Mouse (Mus musculus) embryonic facial prominence, embryonic 13.5 days (tissue): ENCODE data around the gene Gm49322. TPM values are rescaled to one million over a fixed set of nuclear protein-coding genes. Genes with fewer than 3 reads are reported as not detected.

Source experiments
- ATAC-seq: fragments of 200-750 bp; cut with Nextera tagmentation; 2 replicates; pipeline ENCODE4 v1.8.0; 2017; ENCODE audit warnings: low read depth; ENCODE audit not compliant: insufficient number of reproducible peaks, insufficient read depth, low FRiP score, low TSS enrichment
- H3K27ac ChIP-seq: fragments of 300-500 bp; sonication (generic); 2 replicates; pipeline ENCODE4 v1.5.1; 2015; ENCODE audit warnings: moderate library complexity, mild to moderate bottlenecking, inconsistent platforms
- H3K27me3 ChIP-seq: fragments of 300-500 bp; sonication (generic); 2 replicates; pipeline ENCODE4 v1.6.1; 2015; ENCODE audit warnings: mild to moderate bottlenecking, inconsistent platforms
- H3K36me3 ChIP-seq: fragments of 300-500 bp; sonication (generic); 2 replicates; pipeline ENCODE4 v1.6.1; 2015; ENCODE audit warnings: mild to moderate bottlenecking, inconsistent platforms
- H3K4me1 ChIP-seq: fragments of 300-500 bp; sonication (generic); 2 replicates; pipeline ENCODE4 v1.6.1; 2015; ENCODE audit warnings: inconsistent platforms
- H3K4me2 ChIP-seq: fragments of 300-500 bp; sonication (generic); 2 replicates; pipeline ENCODE4 v1.6.1; 2015; ENCODE audit warnings: moderate library complexity, mild to moderate bottlenecking, inconsistent platforms
- H3K4me3 ChIP-seq: fragments of 300-500 bp; sonication (generic); 2 replicates; pipeline ENCODE4 v1.5.1; 2015; ENCODE audit warnings: mild to moderate bottlenecking, inconsistent platforms
- H3K9ac ChIP-seq: fragments of 300-500 bp; sonication (generic); 2 replicates; pipeline ENCODE4 v1.6.1; 2015; ENCODE audit warnings: mild to moderate bottlenecking, inconsistent platforms
- H3K9me3 ChIP-seq: fragments of 300-500 bp; sonication (generic); 2 replicates; pipeline ENCODE4 v1.6.1; 2016; ENCODE audit warnings: inconsistent platforms
- WGBS: fragments of 180-500 bp; shearing (Covaris S2); methylation state at CpG from one replicate; pipeline ENCODE4 v1.1.7; 2015; ENCODE audit warnings: mixed read lengths; 5-methylcytosine and 5-hydroxymethylcytosine counted together
- polyA plus RNA-seq: library from polyadenylated mRNA; unstranded; fragments of >200 nt; fragmentation: Nextera tagmentation; extraction: Ambion mirVana; gene quantifications from 2 replicates; pipeline ENCODE4 v1.2.1, GENCODE M21; 2015

The Gm49322 gene
- polyA plus RNA-seq, 1 experiment from 2014 or later: 4.3 TPM

DNA sequence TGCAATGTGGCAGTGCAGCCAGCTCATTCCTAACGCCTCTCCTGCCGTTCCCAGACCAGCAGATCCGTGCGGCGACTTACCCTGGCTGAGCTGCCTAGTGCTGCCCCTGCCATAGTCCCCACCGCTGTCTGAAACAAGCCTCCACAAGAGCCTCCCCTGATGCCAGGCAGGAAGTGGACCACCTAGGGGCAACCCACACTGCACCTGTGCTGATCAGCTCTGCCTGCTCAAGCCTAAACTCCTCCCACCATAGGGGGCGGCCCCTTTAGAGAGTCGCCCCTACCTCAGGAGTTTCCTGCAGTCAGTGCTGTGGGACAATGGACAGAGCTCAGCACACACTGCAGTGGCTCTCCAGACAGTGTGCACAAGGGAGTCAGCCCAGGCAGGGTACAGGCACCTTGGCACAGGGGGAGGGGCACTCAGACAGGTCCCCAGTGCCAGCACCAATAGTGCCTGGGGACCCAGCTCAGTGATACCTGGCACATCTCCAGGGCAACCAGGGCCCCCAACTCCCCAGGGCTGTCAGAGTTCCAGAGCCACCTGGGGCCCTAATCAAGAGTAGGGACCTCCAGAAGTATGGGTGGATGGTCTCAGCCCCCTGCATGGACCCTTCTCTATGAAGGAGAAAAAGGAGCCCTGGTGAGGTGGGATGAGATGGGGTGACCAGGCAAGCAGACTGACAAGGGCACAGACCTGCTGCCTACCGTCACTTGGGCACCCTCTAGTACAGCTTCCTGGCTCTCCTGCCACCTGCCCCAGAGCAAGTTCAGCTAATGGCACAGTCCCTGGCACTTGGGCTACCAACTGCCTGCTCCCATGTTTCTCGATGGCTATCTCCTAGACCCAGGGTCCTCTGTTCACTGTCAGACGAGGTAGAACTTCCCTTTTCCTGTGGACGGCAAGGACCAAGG, 20.9 kb upstream of the Gm49322 start:
- ATAC-seq: peak; percentile 8; the same call in 1 of the 2 replicates
- Histone ChIP-seq H3K9me3 (no peaks in the 10 kb centered on the region), H3K4me3 (0 out of 2 replicates have a peak overlapping the region, but pooled peaks have one; percentile 12), H3K4me1 (peaks cover 34% of the 10 kb centered on the region), H3K9ac (peak overlapping the region; percentile 44; the same call in 1 of the 2 replicates), H3K27me3 (no peaks in the 10 kb centered on the region), H3K4me2 (0 out of 2 replicates have a peak overlapping the region, but pooled peaks have one; percentile 11), H3K36me3 (peaks cover 42% of the 10 kb centered on the region), H3K27ac (peak overlapping the region; percentile 22)
- 73% methylated on average over 12 of the region's 12 CpGs for WGBS

DNA sequence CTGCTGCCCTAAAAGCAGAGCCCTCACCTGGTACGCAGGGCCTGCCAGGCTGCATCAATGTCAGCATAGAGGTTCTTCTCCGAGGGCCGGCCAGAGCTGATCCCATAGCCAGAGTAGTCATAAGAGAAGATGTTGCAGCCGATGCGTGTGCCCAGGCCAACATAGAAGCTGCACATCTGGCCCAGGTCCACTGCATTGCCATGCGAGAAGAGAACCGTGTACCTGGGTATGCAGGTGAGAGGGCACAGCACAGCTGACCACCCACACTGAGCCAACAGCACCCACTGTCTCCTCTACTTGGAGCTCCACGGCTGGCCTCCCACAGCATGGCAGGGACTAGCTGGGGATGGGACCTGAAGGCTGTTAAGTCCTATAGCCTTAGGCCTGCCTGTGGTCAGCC, 20.2 kb upstream of the Gm49322 start:
- Histone ChIP-seq H3K9ac (0 out of 2 replicates have a peak overlapping the region, but pooled peaks have one; percentile 44), H3K9me3 (no peaks in the 10 kb centered on the region), H3K27ac (peak overlapping the region; percentile 22; the same call in 1 of the 2 replicates), H3K27me3 (no peaks in the 10 kb centered on the region), H3K4me3 (peak overlapping the region; percentile 12; the same call in 1 of the 2 replicates), H3K4me2 (peak overlapping the region; percentile 11; the same call in 1 of the 2 replicates), H3K4me1 (peaks cover 34% of the 10 kb centered on the region), H3K36me3 (peaks cover 42% of the 10 kb centered on the region)
- 89% methylated on average over 8 of the region's 8 CpGs for WGBS
- no peak for ATAC-seq

DNA sequence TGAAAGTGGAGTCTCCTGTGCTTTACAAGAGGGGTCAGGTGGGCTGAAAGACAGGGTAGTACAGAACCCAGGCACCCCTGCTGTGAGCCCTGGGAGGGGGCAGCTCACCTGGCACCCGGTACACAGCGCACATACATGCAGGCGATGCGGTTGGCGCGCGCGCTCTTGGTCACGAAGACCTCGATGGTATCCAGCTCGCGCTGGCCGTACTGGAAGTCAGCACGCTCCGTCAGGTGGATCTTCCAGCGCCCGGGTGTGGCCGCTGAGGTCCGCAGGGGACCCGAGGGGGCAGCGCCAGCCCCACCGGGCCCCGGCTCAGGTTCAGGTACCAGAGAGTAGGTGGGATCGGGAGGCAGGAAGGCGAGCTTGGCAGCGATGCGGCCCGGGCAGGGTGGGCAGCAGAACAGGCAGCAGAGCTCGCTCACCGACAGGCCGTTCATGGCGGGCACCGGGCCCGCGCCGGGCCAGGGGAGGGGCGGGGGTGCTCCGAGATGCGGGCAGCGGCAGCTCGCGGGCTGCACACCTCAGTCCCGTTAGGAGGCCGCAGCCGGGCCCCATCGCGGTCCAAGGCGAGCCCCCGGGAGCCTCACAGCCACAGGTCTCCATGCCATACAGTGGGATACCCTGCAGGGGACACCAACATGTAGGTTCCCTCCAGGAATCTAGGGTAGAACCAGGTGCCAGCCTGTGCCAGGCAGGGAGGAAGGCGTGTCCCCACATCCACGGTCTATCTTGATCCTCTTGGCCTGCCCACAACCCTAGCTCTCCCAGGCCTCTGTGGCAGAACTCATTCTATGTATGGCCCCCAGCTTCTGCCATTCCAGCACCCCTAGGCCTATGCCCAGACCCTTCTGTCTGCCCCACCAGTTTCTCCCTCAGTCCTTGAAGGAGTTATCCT, 19.2 kb upstream of the Gm49322 start:
- Histone ChIP-seq H3K27me3 (no peaks in the 10 kb centered on the region), H3K9ac (peak overlapping the region; percentile 46; the same call in 1 of the 2 replicates), H3K4me1 (peaks cover 34% of the 10 kb centered on the region), H3K36me3 (peaks cover 42% of the 10 kb centered on the region), H3K4me2 (peak overlapping the region; percentile 11; the same call in 1 of the 2 replicates), H3K9me3 (no peaks in the 10 kb centered on the region), H3K4me3 (no peak overlapping the region), H3K27ac (peak overlapping the region; percentile 64)
- WGBS: 94% methylated on average over 51 of the region's 51 CpGs
- no peak for ATAC-seq

DNA sequence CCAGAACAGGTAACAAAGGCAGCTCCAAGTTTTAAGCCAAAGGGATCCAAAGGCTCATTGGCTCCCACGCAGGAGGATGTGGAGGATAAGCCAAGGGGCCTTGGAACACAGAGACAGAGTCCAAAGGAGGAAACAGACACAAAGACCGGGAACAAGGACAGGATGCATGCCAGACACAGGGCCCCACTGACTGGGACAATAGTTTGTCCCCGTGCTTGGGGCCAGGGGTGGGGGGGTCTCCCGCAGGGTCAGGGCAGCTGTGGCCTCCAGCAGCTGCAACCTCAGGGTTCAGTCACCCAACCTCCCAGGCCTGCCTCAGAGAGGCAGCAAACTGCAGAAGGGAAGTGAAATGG, 18.5 kb upstream of the Gm49322 start:
- Histone ChIP-seq H3K36me3 (peaks cover 42% of the 10 kb centered on the region), H3K4me1 (peaks cover 34% of the 10 kb centered on the region), H3K9ac (peak overlapping the region; percentile 46; the same call in 1 of the 2 replicates), H3K27ac (peak overlapping the region; percentile 64), H3K27me3 (no peaks in the 10 kb centered on the region), H3K4me3 (no peak overlapping the region), H3K4me2 (peak overlapping the region; percentile 5; the same call in 1 of the 2 replicates), H3K9me3 (no peaks in the 10 kb centered on the region)
- no peak for ATAC-seq
- WGBS: 35% methylated on average over 4 of the region's 4 CpGs

- Histone ChIP-seq H3K4me3 (peak overlapping the region; percentile 96), H3K4me1 (peaks cover 32% of the 10 kb centered on the region), H3K36me3 (peaks cover 25% of the 10 kb centered on the region), H3K4me2 (peak overlapping the region; percentile 90), H3K9ac (peak overlapping the region; percentile 97), H3K27ac (peak overlapping the region; percentile 74), H3K27me3 (no peaks in the 10 kb centered on the region), H3K9me3 (no peaks in the 10 kb centered on the region)
- 19% methylated on average over 12 of the region's 12 CpGs for WGBS
- ATAC-seq: no peak
Observed at GRCm38 (mm10) chr10:80589127-80589878, 16.5 kb upstream of the Gm49322 start.

DNA sequence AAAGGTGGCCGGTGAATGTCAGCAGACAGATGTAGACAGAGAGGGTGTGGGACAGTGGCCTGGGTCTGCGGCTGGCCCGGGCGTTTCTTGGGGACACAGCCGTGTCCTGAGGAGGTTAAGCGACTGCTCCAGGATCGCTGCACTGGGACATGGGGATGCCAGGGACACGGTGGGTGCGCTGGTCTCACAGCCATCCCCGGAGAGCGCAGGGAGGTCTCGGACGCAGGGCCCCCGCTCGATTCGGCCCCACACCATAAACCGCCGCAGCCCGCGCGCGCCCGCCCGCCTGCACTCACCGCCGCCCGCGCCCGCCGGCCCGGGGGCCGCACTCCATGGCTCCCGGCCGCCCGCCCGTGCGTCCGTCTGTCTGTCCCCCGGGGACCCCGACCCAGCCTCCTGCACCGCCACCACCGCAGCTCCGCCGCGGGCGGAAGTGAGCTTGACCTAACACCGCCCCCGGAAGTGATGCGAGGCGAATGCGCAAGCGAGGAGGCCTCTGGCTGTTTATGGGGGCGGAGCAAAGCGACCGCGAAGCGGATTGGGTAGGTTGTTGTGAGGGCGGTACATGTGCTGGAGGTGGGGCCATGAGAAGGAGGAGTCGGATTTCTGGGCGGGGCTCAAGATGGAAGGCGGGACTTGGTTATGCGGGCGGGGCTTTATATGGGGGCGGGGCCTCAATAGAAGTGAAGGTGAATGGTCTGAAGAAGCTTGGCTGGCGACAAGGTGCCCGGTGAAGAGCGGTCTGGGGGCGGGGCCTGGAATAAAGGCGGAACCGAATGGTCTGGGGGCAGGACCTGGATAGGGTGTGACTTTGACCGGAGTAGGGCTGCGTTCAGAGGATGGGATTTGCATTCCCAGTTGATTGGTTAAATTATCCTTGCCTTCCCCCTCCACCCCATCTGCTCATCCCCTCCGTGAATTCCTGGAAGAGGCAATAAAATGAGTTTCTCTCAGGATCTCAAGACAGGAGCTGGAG, 15.7 kb upstream of the Gm49322 start, which contains the start of gene Abhd17a:
Gene Abhd17a, minus strand, starts transcription at position 463 of the 976 bp plus-strand sequence.
- WGBS: under 1% methylated on average over 49 of the region's 73 CpGs

DNA sequence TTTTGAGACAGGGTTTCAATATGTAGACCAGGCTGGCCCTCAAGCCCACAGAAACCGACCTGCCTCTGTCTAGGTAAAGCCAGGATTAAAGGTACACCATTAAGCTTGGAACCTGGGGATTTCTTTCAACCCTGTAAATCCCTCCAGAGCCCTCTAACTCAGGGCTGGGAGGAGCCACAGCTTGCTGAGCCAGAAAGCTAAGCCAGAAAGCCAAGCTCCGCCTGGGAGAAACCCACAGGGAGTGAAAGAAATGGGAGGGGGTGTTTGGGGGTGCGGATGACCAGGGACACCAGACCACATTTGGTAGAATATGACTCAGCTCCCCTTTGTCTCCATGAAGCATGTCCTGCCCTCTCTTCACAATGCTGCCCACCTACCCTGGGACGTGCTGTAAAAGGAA, 9.5 kb upstream of the Gm49322 start:
- Histone ChIP-seq H3K27ac (no peak overlapping the region), H3K4me1 (no peaks in the 10 kb centered on the region), H3K4me2 (no peak overlapping the region), H3K27me3 (no peaks in the 10 kb centered on the region), H3K4me3 (no peak overlapping the region), H3K9me3 (no peaks in the 10 kb centered on the region), H3K9ac (no peak overlapping the region), H3K36me3 (no peaks in the 10 kb centered on the region)
- ATAC-seq: no peak
- 42% methylated on average over 4 of the region's 4 CpGs for WGBS

More for the DNA sequence above, 15.7 kb upstream of the Gm49322 start, which contains the start of gene Abhd17a:
- Histone ChIP-seq H3K9ac (peak within 1 kb of the TSS; percentile 97), H3K27ac (peak within 1 kb of the TSS; percentile 74), H3K36me3 (peaks cover 17% of the 10 kb centered on the region), H3K4me3 (peak within 1 kb of the TSS; percentile 96), H3K4me1 (peaks cover 28% of the 10 kb centered on the region), H3K9me3 (no peaks in the 10 kb centered on the region), H3K27me3 (no peaks in the 10 kb centered on the region), H3K4me2 (peak within 1 kb of the TSS; percentile 90)
- peak; percentile 89 for ATAC-seq

DNA sequence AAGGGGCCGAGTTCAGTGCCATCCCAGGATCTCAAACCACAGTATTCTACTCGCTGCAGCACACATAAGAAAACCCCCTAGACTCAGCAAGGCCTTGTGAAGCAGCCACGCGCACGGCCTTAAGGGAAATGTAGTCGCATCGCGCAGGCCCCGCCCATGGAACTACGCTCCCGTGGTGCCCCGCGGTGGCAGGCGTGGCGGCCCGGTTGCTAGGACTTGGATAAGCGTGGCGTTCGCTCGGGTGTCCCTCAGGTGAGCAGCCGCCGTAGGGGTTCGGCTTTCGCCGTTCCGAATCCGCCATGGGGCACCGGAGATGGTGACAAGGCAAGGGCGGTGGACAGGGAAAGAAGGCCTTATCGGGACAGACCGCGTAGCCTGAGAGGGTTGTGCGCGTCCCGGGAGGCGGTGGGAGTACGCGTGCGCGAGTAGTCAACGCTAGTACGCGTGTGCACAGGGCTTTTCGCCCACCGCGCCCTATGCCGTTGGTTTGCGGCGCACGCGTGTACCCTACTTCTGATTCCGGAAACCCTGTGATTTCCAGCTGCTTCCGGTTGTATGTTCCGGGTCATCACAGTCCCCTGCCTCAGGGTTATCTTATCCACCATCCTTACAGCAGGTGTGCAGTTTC, 3.0 kb upstream of the Gm49322 start, which contains the start of the genes Scamp4 and Adat3:
Gene Scamp4, plus strand, starts transcription at position 175 of the 628 bp plus-strand sequence.
Gene Adat3, plus strand, starts transcription at position 183 of the 628 bp plus-strand sequence.
- H3K36me3 ChIP-seq: peaks cover 20% of the 10 kb centered on the region
- H3K4me3 ChIP-seq: peak within 1 kb of the TSS; percentile 71
- H3K27ac ChIP-seq: peak within 1 kb of the TSS; percentile 86
- H3K27me3 ChIP-seq: no peaks in the 10 kb centered on the region
- peaks cover 23% of the 10 kb centered on the region for H3K4me1 ChIP-seq
- WGBS: under 1% methylated on average over 54 of the region's 54 CpGs
- ATAC-seq: peak; percentile 92
- peak within 1 kb of the TSS; percentile 74 for H3K9ac ChIP-seq
- H3K9me3 ChIP-seq: no peaks in the 10 kb centered on the region
- H3K4me2 ChIP-seq: peak within 1 kb of the TSS; percentile 94

DNA sequence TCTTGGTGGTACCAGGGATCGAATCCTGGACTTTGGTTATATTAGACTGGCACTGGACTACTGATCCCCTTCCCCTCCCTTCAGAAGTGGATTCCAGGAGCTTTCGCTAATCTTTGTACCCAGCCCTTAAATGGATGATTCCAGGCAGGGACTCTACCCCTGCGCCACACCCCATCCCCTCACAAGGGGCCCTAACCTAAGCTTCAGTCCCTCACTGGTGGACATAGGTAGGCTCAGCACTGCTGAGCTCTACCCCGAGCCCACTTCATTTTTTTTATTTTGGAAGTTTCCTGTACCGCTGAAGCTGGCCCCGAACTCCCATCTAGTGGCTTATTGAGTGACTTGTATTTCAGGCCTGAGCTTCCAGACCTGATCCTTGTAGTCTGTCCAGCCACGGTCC, 2.5 kb upstream of the Gm49322 start:
- no peaks in the 10 kb centered on the region for H3K9me3 ChIP-seq
- peaks cover 25% of the 10 kb centered on the region for H3K36me3 ChIP-seq
- H3K27ac ChIP-seq: peak overlapping the region; percentile 86
- no peak for ATAC-seq
- H3K27me3 ChIP-seq: no peaks in the 10 kb centered on the region
- H3K4me1 ChIP-seq: peaks cover 23% of the 10 kb centered on the region
- peak overlapping the region; percentile 71 for H3K4me3 ChIP-seq
- peak overlapping the region; percentile 74 for H3K9ac ChIP-seq
- 34% methylated on average over 7 of the region's 7 CpGs for WGBS
- H3K4me2 ChIP-seq: peak overlapping the region; percentile 94
